Comparison of ENCODE assay signal across 11 mouse cellular contexts in the genomic region with DNA sequence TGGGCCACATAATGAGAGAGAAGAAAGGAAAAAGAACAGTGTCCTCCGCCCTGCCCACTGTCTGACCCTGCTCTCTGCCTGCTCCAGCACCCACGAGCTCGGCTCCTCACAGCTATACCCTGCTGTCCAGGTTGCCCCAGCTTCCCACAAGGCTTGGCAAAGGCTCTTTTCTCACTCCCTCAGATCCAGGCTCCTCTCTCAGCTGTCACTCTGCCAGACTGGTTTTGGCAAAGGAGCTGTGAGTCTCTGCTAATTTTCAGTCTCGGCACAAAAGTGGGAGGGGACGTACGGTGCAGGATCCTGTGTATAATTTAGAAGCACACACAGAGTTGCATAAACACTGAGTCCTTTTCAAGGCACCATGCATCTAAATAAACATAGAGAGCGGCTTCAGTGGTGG. TPM values are rescaled to one million over a fixed set of nuclear protein-coding genes. Genes with fewer than 3 reads are reported as not detected.
A peak's percentile ranks its signal among the peaks of the same experiment; 100 is the strongest.
DNase-seq lines count a peak whose midpoint lies in the region; ATAC-seq and TF ChIP-seq lines count a peak whose summit lies in the region.
"Had no signal": no experiment of that assay in that cellular context is flagged by ENCODE, and none has a peak within 500 bp of the region (broad histone marks: within the 10 kb centered on the region; RNA-seq: fewer than 3 reads in every experiment).

No protein-coding gene starts in this region.

- no peak overlapping the region for H3K4me2 ChIP-seq in hindbrain, embryonic 15.5 days
- H3K4me2 ChIP-seq: liver, embryonic 15.5 days had no signal

- no peak for DNase-seq in hindbrain, embryonic 10.5 days (ENCODE audit: low spot score)
- peak; percentile 55 to 74 for DNase-seq in cerebellum, postnatal 25 days
- peak; percentile 83 to 94 for DNase-seq in layer of hippocampus, adult 18-20 months (ENCODE audit: low spot score in 2 of 2)
- DNase-seq in lung, postnatal 4 days, result peak; percentile 51 to 55
- DNase-seq in adrenal gland, postnatal 10 days, result no peak
- no peak for DNase-seq in adrenal gland, adult 2 months
- no peak for DNase-seq in gastrocnemius, adult 2 months
- DNase-seq: gastrocnemius, postnatal 25 days had no signal

- TF ChIP-seq CTCF in gastrocnemius, adult 2 months (IDR thresholded peaks at IDR 0.05), result no peak

- H3K4me3 ChIP-seq in hindbrain, embryonic 15.5 days, result no peak overlapping the region
- no peak overlapping the region for H3K4me3 ChIP-seq in hindbrain, embryonic 10.5 days
- no peak overlapping the region for H3K4me3 ChIP-seq in gastrocnemius, adult 2 months
- H3K4me3 ChIP-seq: liver, embryonic 15.5 days had no signal

- no peaks in the 10 kb centered on the region for H3K36me3 ChIP-seq in hindbrain, embryonic 15.5 days
- H3K36me3 ChIP-seq in hindbrain, embryonic 10.5 days, result no peaks in the 10 kb centered on the region
- H3K36me3 ChIP-seq: liver, embryonic 15.5 days had no signal

- WGBS in hindbrain, embryonic 15.5 days, result 70% methylated on average over 7 of the region's 7 CpGs
- WGBS in hindbrain, embryonic 10.5 days, result 93% methylated on average over 7 of the region's 7 CpGs

- intact Hi-C loops in gastrocnemius, adult 2 months (cut with DNase I), result no loop called here

- peaks cover 5% of the 10 kb centered on the region; the same call in 1 of the 2 replicates for H3K9me3 ChIP-seq in hindbrain, embryonic 15.5 days
- H3K9me3 ChIP-seq in hindbrain, embryonic 10.5 days, result peaks cover 24% of the 10 kb centered on the region
- H3K9me3 ChIP-seq: liver, embryonic 15.5 days had no signal

- no peak overlapping the region for H3K27ac ChIP-seq in hindbrain, embryonic 15.5 days (replicated peaks)
- no peak overlapping the region for H3K27ac ChIP-seq in hindbrain, embryonic 10.5 days
- no peak overlapping the region for H3K27ac ChIP-seq in gastrocnemius, adult 2 months
- H3K27ac ChIP-seq: liver, embryonic 15.5 days had no signal

- H3K27me3 ChIP-seq in hindbrain, embryonic 15.5 days, result no peaks in the 10 kb centered on the region
- no peaks in the 10 kb centered on the region for H3K27me3 ChIP-seq in hindbrain, embryonic 10.5 days (ENCODE audit: insufficient read depth, poor library complexity, severe bottlenecking)
- H3K27me3 ChIP-seq: liver, embryonic 15.5 days had no signal

- no peak overlapping the region for H3K9ac ChIP-seq in hindbrain, embryonic 15.5 days
- H3K9ac ChIP-seq: liver, embryonic 15.5 days had no signal

- no peaks in the 10 kb centered on the region for H3K4me1 ChIP-seq in hindbrain, embryonic 15.5 days (replicated peaks)
- H3K4me1 ChIP-seq in hindbrain, embryonic 10.5 days (replicated peaks), result no peaks in the 10 kb centered on the region
- H3K4me1 ChIP-seq: liver, embryonic 15.5 days had no signal

- ATAC-seq in hindbrain, embryonic 15.5 days (ENCODE audit: low FRiP score, low read depth), result peak; percentile 45; the same call in 1 of the 2 replicates

RNA-seq across cellular contexts. Expression of a gene that starts 21.9 kb away (rescaled TPM):
- 0.39 and 0.64 TPM in 2 replicates for polyA plus RNA-seq in hindbrain, embryonic 15.5 days (2015; fragmentation: Nextera tagmentation; extraction: Ambion mirVana)
- polyA plus RNA-seq in hindbrain, embryonic 10.5 days (2016; fragmentation: Nextera tagmentation; extraction: Ambion mirVana), result 0.19 TPM in 1 of 2 replicates, not detected in the other
- 1 to 10 TPM; 1.3 to 2.3 TPM for total RNA-seq in layer of hippocampus, adult 18-20 months (2021)
- total RNA-seq in adrenal gland, postnatal 10 days (2021), result 10 to 100 TPM in 1 of 2 experiments, 1 to 10 TPM in 1; 9.8 to 15.0 TPM
- total RNA-seq in adrenal gland, adult 2 months (2021), result 10 to 100 TPM; 13.1 TPM
- polyA plus RNA-seq in adrenal gland, adult 2 months (2012; rRNA removed), result 88.3 and 101 TPM in 2 replicates
- 1 to 10 TPM in 1 of 2 experiments, under 1 TPM in 1; 0.92 to 2.1 TPM for total RNA-seq in gastrocnemius, adult 2 months (2021)

RNA-seq across cellular contexts. Expression of a gene that starts 32.4 kb away (rescaled TPM):
- not detected in 2 replicates for polyA plus RNA-seq in hindbrain, embryonic 15.5 days (2015; fragmentation: Nextera tagmentation; extraction: Ambion mirVana)
- not detected in 2 replicates for polyA plus RNA-seq in hindbrain, embryonic 10.5 days (2016; fragmentation: Nextera tagmentation; extraction: Ambion mirVana)
- total RNA-seq in layer of hippocampus, adult 18-20 months (2021), result not detected
- total RNA-seq in adrenal gland, postnatal 10 days (2021), result not detected
- total RNA-seq in adrenal gland, adult 2 months (2021), result not detected
- polyA plus RNA-seq in adrenal gland, adult 2 months (2012; rRNA removed), result not detected in 2 replicates
- not detected for total RNA-seq in gastrocnemius, adult 2 months (2021)
- total RNA-seq: gastrocnemius, postnatal 25 days had no signal
- polyA plus RNA-seq: intestine, embryonic 14.5 days; liver, embryonic 15.5 days had no signal

RNA-seq across cellular contexts. Expression of a gene that starts 36.4 kb away (rescaled TPM):
- not detected in 2 replicates for polyA plus RNA-seq in hindbrain, embryonic 15.5 days (2015; fragmentation: Nextera tagmentation; extraction: Ambion mirVana)
- polyA plus RNA-seq in hindbrain, embryonic 10.5 days (2016; fragmentation: Nextera tagmentation; extraction: Ambion mirVana), result not detected in 2 replicates
- not detected for total RNA-seq in layer of hippocampus, adult 18-20 months (2021)
- total RNA-seq in adrenal gland, postnatal 10 days (2021), result 1 to 10 TPM; 1.1 to 4.1 TPM
- total RNA-seq in adrenal gland, adult 2 months (2021), result 1 to 10 TPM; 1.4 to 4.6 TPM
- polyA plus RNA-seq in adrenal gland, adult 2 months (2012; rRNA removed), result 0.73 and 1.4 TPM in 2 replicates
- not detected for total RNA-seq in gastrocnemius, adult 2 months (2021)
- polyA plus RNA-seq: intestine, embryonic 14.5 days; liver, embryonic 15.5 days had no signal

Comparison
In these comparisons a context has a peak if more than half of its experiments do, and no peak if none do; other contexts are left out.
1. DNase-seq: peak in cerebellum, postnatal 25 days (2 of 2), layer of hippocampus, adult 18-20 months (2 of 2) and lung, postnatal 4 days (2 of 2); none in hindbrain, embryonic 10.5 days (single experiment), adrenal gland, postnatal 10 days (single experiment), adrenal gland, adult 2 months (single experiment) and gastrocnemius, adult 2 months (single experiment).